Mouse (Mus musculus) C2C12 (cell line): Measurements from ENCODE around the gene Fbxo42. TPM values are rescaled to one million over a fixed set of nuclear protein-coding genes. Genes with fewer than 3 reads are reported as not detected.

Source experiments
- H3K27me3 ChIP-seq: one replicate; pipeline ENCODE4 v1.6.1; 2011; ENCODE audit not compliant: control insufficient read depth, insufficient read depth, insufficient read length
- H3K36me3 ChIP-seq: one replicate; pipeline ENCODE4 v1.6.1; 2011; ENCODE audit not compliant: control insufficient read depth, insufficient read depth
- H3K4me3 ChIP-seq: one replicate; pipeline ENCODE4 v1.5.1; 2011; ENCODE audit warnings: mild to moderate bottlenecking, control low read depth; ENCODE audit not compliant: poor library complexity, insufficient read depth, severe bottlenecking
- H3K79me2 ChIP-seq: one replicate; pipeline ENCODE4 v1.6.1; 2011; ENCODE audit not compliant: control insufficient read depth, insufficient read depth
- H3K79me3 ChIP-seq: one replicate; pipeline ENCODE4 v1.6.1; 2011; ENCODE audit warnings: low read depth, control low read depth
- H3ac ChIP-seq: one replicate; pipeline ENCODE3; 2011; ENCODE audit warnings: low read depth; ENCODE audit not compliant: control insufficient read depth, insufficient read length
- CEBPB ChIP-seq: IDR thresholded peaks from one replicate; pipeline ENCODE4 v1.6.1; 2011; ENCODE audit warnings: low read depth, mild to moderate bottlenecking, control low read depth, moderate library complexity
- CTCF ChIP-seq: IDR thresholded peaks from one replicate; pipeline ENCODE4 v1.5.1; 2011; ENCODE audit not compliant: control insufficient read depth, insufficient read depth, insufficient read length
- FOSL1 ChIP-seq: IDR thresholded peaks from one replicate; pipeline ENCODE4 v1.8.0; 2011; ENCODE audit warnings: mild to moderate bottlenecking, low read length; ENCODE audit not compliant: poor library complexity, insufficient read depth, severe bottlenecking
- MAX ChIP-seq: IDR thresholded peaks from one replicate; pipeline ENCODE4 v1.6.1; 2011; ENCODE audit warnings: mild to moderate bottlenecking, control low read depth
- MYOD1 ChIP-seq: IDR thresholded peaks from one replicate; pipeline ENCODE4 v1.6.1; 2011; ENCODE audit warnings: low read depth; ENCODE audit not compliant: control insufficient read depth, insufficient read length
- MYOG ChIP-seq: IDR thresholded peaks from one replicate; pipeline ENCODE4 v1.6.1; 2011; ENCODE audit not compliant: control insufficient read depth, insufficient read length; ENCODE audit errors: extremely low read depth
- USF1 ChIP-seq: IDR thresholded peaks from one replicate; pipeline ENCODE4 v1.6.1; 2011; ENCODE audit warnings: low read depth, mild to moderate bottlenecking, control low read depth, moderate library complexity
- polyA plus RNA-seq: library from polyadenylated mRNA; unstranded; fragments of >200 nt; fragmentation: generic; extraction: Trizol; gene quantifications from one replicate; pipeline ENCODE4 v1.2.1, GENCODE M21; 2012; ENCODE audit warnings: missing spikeins

The Fbxo42 gene
- polyA plus RNA-seq, 1 experiment = 11.6 TPM

- no peaks in the 10 kb centered on the region for H3K79me2 ChIP-seq
- H3K79me3 ChIP-seq = no peaks in the 10 kb centered on the region
- peaks cover 38% of the 10 kb centered on the region for H3K36me3 ChIP-seq
- H3K27me3 ChIP-seq = no peaks in the 10 kb centered on the region
- H3K4me3 ChIP-seq = no peak overlapping the region
- no peak overlapping the region for H3ac ChIP-seq
- TF ChIP-seq CEBPB (no peak), MYOG (no peak), MAX (no peak)
Observed at GRCm38 (mm10) chr4:141194553-141194952, 46.8 kb downstream of the Fbxo42 start.

GRCm38 (mm10) chr4:141196981-141197685 is 49.4 kb downstream of the Fbxo42 start:
- Histone ChIP-seq H3K79me2 (no peaks in the 10 kb centered on the region), H3ac (no peak overlapping the region), H3K27me3 (no peaks in the 10 kb centered on the region), H3K36me3 (peaks cover 51% of the 10 kb centered on the region), H3K79me3 (no peaks in the 10 kb centered on the region), H3K4me3 (no peak overlapping the region)
- no peak for TF ChIP-seq CTCF
- no peak for TF ChIP-seq MYOG
- TF ChIP-seq CEBPB = no peak
- no peak for TF ChIP-seq MAX
- no peak for TF ChIP-seq USF1
- no peak for TF ChIP-seq FOSL1
- no peak for TF ChIP-seq MYOD1

- H3K36me3 ChIP-seq = peaks cover 55% of the 10 kb centered on the region
- TF ChIP-seq CTCF = no peak
- H3ac ChIP-seq = no peak overlapping the region
- H3K27me3 ChIP-seq = no peaks in the 10 kb centered on the region
- no peaks in the 10 kb centered on the region for H3K79me2 ChIP-seq
- no peak overlapping the region for H3K4me3 ChIP-seq
- H3K79me3 ChIP-seq = no peaks in the 10 kb centered on the region
Observed at GRCm38 (mm10) chr4:141197686-141198035, 49.9 kb downstream of the Fbxo42 start.

GRCm38 (mm10) chr4:141200906-141201305 is 53.2 kb downstream of the Fbxo42 start:
- Histone ChIP-seq H3K36me3 (peaks cover 45% of the 10 kb centered on the region), H3K4me3 (no peak overlapping the region), H3K27me3 (no peaks in the 10 kb centered on the region), H3K79me2 (no peaks in the 10 kb centered on the region), H3K79me3 (no peaks in the 10 kb centered on the region), H3ac (no peak overlapping the region)
- TF ChIP-seq USF1 = no peak
- no peak for TF ChIP-seq MAX
- no peak for TF ChIP-seq MYOD1
- TF ChIP-seq CEBPB = no peak
- TF ChIP-seq CTCF = no peak
- no peak for TF ChIP-seq MYOG
- TF ChIP-seq FOSL1 = no peak

- Histone ChIP-seq H3K27me3 (no peaks in the 10 kb centered on the region), H3K79me2 (no peaks in the 10 kb centered on the region), H3K36me3 (peaks cover 34% of the 10 kb centered on the region), H3ac (no peak overlapping the region), H3K79me3 (no peaks in the 10 kb centered on the region), H3K4me3 (no peak overlapping the region)
- TF ChIP-seq CEBPB = no peak
- TF ChIP-seq CTCF = no peak
- TF ChIP-seq USF1 = no peak
- TF ChIP-seq FOSL1 = no peak
- TF ChIP-seq MYOD1 = no peak
- no peak for TF ChIP-seq MYOG
- TF ChIP-seq MAX = no peak
Observed at GRCm38 (mm10) chr4:141202192-141202591, 54.5 kb downstream of the Fbxo42 start.

GRCm38 (mm10) chr4:141204580-141205061 is 56.9 kb downstream of the Fbxo42 start:
- no peak overlapping the region for H3ac ChIP-seq
- no peaks in the 10 kb centered on the region for H3K79me2 ChIP-seq
- H3K36me3 ChIP-seq = peaks cover 19% of the 10 kb centered on the region
- H3K4me3 ChIP-seq = no peak overlapping the region
- no peak for TF ChIP-seq CEBPB
- no peak for TF ChIP-seq MAX
- no peak for TF ChIP-seq FOSL1
- no peak for TF ChIP-seq CTCF
- no peak for TF ChIP-seq MYOD1
- no peak for TF ChIP-seq MYOG
- TF ChIP-seq USF1 = no peak
- H3K79me3 ChIP-seq = no peaks in the 10 kb centered on the region
- no peaks in the 10 kb centered on the region for H3K27me3 ChIP-seq
